Mouse (Mus musculus): ENCODE data around the gene Fzd7. TPM values are rescaled to one million over a fixed set of nuclear protein-coding genes. Genes with fewer than 3 reads are reported as not detected.
A peak's percentile ranks its signal among the peaks of the same experiment; 100 is the strongest.

The Fzd7 gene
- polyA plus RNA-seq, 1 experiment from 2014 or later = 10.8 TPM

DNA sequence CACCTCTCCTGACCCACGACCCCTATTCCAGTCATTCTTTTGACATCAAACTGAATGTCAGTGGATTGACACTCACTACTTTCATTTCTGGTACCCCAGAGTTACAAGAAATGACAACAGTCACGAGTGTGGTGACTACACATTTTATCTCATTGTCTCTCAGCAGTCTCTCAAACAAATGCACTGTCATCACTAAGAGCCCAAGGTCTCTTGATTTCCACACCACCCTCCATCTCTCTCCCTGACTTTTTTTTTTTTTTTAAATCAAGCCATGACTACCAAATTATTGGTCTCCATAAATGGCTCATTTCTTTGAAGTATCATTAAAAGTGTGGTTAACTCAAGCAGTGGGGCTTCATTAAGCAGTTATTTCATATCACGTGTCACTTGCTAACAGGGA lies 17.1 kb downstream of the Fzd7 start:
- Histone ChIP-seq H3K27ac (ENCODE audit: low read depth) (no peak overlapping the region), H3K4me3 (ENCODE audit: low read depth, low read length) (no peak overlapping the region), H3K4me1 (replicated peaks; ENCODE audit: control insufficient read depth, insufficient read depth, low read length) (no peaks in the 10 kb centered on the region), H3K4me2 (ENCODE audit: low read length) (no peak overlapping the region), H3K27me3 (replicated peaks; ENCODE audit: control insufficient read depth, insufficient read depth, low read length) (no peaks in the 10 kb centered on the region), H3K9ac (ENCODE audit: low read length) (no peak overlapping the region), H3K9me3 (ENCODE audit: control insufficient read depth, low read length) (no peaks in the 10 kb centered on the region), H3K36me3 (ENCODE audit: control insufficient read depth, insufficient read depth, low read length) (no peaks in the 10 kb centered on the region)
- ATAC-seq (replicated peaks; ENCODE audit: low FRiP score, low TSS enrichment, low read depth) (no peak), DNase-seq (ENCODE audit: low spot score) (no peak)
- 83% methylated on average over 3 of the region's 3 CpGs for WGBS

DNA sequence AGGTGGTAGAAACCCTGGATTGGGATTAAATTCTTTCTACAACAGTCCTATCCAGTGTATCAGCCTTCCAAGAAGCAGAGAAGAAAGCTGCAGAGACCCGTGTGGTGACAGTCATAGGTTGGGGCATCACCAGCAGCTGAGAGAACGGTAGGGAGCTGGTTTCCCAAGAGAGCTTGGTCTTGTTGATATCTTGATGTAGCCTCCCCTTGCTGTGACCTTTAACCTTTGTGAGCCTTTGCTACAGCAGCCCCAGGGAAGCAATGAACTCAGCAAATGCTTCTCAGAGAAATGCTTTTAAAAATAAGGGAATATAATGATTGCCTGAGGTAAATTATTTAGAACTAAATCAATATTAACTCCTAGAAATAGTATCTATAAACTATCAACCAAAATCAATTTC lies 20.1 kb downstream of the Fzd7 start:
- 58% methylated on average over 2 of the region's 2 CpGs for WGBS
- no peaks in the 10 kb centered on the region for H3K36me3 ChIP-seq (ENCODE audit: control insufficient read depth, insufficient read depth, low read length)

DNA sequence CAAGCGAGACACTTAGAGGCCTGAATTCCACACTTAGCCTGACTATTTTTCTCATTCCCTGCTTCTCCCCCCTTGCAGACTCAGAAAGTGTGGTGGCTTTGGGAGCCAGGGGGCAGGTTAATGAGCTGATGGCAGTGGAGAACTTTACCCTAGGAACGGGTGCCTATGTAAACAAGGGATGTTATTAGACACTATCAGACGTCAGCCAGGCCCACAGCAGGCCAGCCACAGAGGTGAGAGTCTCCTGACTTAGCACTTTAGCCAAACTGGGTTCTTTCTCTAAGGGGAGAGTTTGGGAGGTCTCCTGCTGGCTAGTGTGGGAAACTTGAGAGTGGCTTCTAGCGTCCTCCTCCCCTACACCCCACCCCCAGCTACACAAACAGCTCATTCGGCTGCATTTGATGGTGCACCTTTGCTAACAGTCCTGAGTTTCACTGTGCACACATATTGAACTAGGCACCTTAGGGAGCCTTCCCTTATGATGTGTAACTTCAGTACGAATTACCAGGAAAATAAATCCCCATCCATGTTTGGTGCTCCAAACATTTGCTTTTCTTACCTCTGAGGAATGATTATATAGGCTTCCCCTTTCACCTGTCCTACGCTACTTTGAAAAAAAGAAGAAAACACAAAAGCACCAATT lies 21.6 kb downstream of the Fzd7 start:
- Histone ChIP-seq H3K4me1 (replicated peaks; ENCODE audit: control insufficient read depth, insufficient read depth, low read length) (no peaks in the 10 kb centered on the region), H3K9ac (ENCODE audit: low read length) (no peak overlapping the region), H3K4me2 (ENCODE audit: low read length) (no peak overlapping the region), H3K4me3 (ENCODE audit: low read depth, low read length) (no peak overlapping the region), H3K27ac (ENCODE audit: low read depth) (no peak overlapping the region), H3K36me3 (ENCODE audit: control insufficient read depth, insufficient read depth, low read length) (no peaks in the 10 kb centered on the region), H3K27me3 (replicated peaks; ENCODE audit: control insufficient read depth, insufficient read depth, low read length) (no peaks in the 10 kb centered on the region), H3K9me3 (ENCODE audit: control insufficient read depth, low read length) (no peaks in the 10 kb centered on the region)
- no peak for ATAC-seq (replicated peaks; ENCODE audit: low FRiP score, low TSS enrichment, low read depth)
- DNase-seq (ENCODE audit: low spot score) = no peak
- 43% methylated on average over 7 of the region's 7 CpGs for WGBS

More for the DNA sequence above, 20.1 kb downstream of the Fzd7 start:
- Histone ChIP-seq H3K27me3 (replicated peaks; ENCODE audit: control insufficient read depth, insufficient read depth, low read length) (no peaks in the 10 kb centered on the region), H3K9me3 (ENCODE audit: control insufficient read depth, low read length) (no peaks in the 10 kb centered on the region), H3K4me1 (replicated peaks; ENCODE audit: control insufficient read depth, insufficient read depth, low read length) (no peaks in the 10 kb centered on the region), H3K9ac (ENCODE audit: low read length) (no peak overlapping the region), H3K27ac (ENCODE audit: low read depth) (no peak overlapping the region), H3K4me2 (ENCODE audit: low read length) (no peak overlapping the region), H3K4me3 (ENCODE audit: low read depth, low read length) (no peak overlapping the region)
- no peak for DNase-seq (ENCODE audit: low spot score)
- no peak for ATAC-seq (replicated peaks; ENCODE audit: low FRiP score, low TSS enrichment, low read depth)

DNA sequence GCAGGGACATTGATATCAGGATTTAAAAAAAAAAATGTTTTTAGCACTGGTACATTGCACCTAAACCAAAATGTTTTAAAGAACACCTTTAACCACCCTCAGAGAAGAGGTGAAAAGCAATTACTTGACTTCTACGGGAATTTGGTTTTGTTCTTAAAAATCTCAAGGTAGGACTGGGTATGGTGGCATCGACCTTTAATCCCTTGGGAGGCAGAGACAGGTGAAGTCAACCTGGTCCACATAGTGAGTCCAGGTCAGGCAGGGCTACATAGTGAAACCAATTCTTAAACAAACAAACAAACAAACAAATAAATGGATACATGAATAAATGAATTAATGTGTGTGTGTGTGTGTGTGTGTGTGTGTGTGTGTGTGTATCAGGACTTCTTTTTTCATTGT lies 22.1 kb downstream of the Fzd7 start:
- DNase-seq (ENCODE audit: low spot score) (no peak), ATAC-seq (replicated peaks; ENCODE audit: low FRiP score, low TSS enrichment, low read depth) (no peak)
- Histone ChIP-seq H3K4me3 (ENCODE audit: low read depth, low read length) (no peak overlapping the region), H3K9ac (ENCODE audit: low read length) (no peak overlapping the region), H3K36me3 (ENCODE audit: control insufficient read depth, insufficient read depth, low read length) (no peaks in the 10 kb centered on the region), H3K27me3 (replicated peaks; ENCODE audit: control insufficient read depth, insufficient read depth, low read length) (no peaks in the 10 kb centered on the region), H3K4me1 (replicated peaks; ENCODE audit: control insufficient read depth, insufficient read depth, low read length) (no peaks in the 10 kb centered on the region), H3K27ac (ENCODE audit: low read depth) (no peak overlapping the region), H3K9me3 (ENCODE audit: control insufficient read depth, low read length) (no peaks in the 10 kb centered on the region), H3K4me2 (ENCODE audit: low read length) (no peak overlapping the region)
- 82% methylated on average over 2 of the region's 2 CpGs for WGBS

DNA sequence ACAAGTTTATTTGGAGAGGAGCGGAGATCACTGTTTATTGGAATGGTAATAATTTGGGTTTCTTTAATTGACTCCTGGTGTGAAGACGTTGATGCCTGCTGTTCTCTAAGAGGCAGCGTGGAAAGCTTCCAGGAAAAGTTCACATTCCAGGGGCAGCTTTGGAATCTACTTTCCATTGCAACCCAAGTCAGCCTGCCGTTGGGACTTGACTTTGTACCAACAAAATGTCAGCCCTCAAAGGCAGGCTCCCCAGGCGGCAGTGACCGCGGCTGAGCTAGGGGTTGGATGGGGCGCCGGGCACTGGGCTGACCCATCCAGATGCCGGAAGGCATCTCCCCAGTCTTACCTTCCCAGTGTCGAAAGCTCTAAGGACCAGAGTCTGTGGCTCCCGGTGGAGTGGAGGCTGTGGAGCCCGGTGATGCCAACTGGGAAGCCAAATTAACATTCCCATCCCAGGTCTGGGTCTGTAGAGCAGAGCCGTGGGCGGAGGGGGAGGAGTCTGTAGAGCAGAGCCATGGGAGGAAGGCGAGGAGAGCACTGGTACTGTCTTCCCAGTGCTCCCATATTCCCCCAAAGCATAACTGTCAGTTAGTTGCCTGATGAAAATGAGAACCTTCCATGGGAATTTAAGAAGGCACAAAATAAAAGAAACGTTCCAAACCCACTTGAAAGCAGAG lies 26.4 kb downstream of the Fzd7 start:
- no peak overlapping the region for H3K9ac ChIP-seq (ENCODE audit: low read length)
- H3K4me1 ChIP-seq (replicated peaks; ENCODE audit: control insufficient read depth, insufficient read depth, low read length) = no peaks in the 10 kb centered on the region
- H3K4me3 ChIP-seq (ENCODE audit: low read depth, low read length) = no peak overlapping the region
- no peak overlapping the region for H3K4me2 ChIP-seq (ENCODE audit: low read length)
- no peak overlapping the region for H3K27ac ChIP-seq (ENCODE audit: low read depth)
- H3K27me3 ChIP-seq (replicated peaks; ENCODE audit: control insufficient read depth, insufficient read depth, low read length) = no peaks in the 10 kb centered on the region
- H3K9me3 ChIP-seq (ENCODE audit: control insufficient read depth, low read length) = no peaks in the 10 kb centered on the region
- H3K36me3 ChIP-seq (ENCODE audit: control insufficient read depth, insufficient read depth, low read length) = no peaks in the 10 kb centered on the region
- ATAC-seq (replicated peaks; ENCODE audit: low FRiP score, low TSS enrichment, low read depth) (no peak), DNase-seq (ENCODE audit: low spot score) (no peak)
- 43% methylated on average over 17 of the region's 17 CpGs for whole genome bisulfite sequencing

DNA sequence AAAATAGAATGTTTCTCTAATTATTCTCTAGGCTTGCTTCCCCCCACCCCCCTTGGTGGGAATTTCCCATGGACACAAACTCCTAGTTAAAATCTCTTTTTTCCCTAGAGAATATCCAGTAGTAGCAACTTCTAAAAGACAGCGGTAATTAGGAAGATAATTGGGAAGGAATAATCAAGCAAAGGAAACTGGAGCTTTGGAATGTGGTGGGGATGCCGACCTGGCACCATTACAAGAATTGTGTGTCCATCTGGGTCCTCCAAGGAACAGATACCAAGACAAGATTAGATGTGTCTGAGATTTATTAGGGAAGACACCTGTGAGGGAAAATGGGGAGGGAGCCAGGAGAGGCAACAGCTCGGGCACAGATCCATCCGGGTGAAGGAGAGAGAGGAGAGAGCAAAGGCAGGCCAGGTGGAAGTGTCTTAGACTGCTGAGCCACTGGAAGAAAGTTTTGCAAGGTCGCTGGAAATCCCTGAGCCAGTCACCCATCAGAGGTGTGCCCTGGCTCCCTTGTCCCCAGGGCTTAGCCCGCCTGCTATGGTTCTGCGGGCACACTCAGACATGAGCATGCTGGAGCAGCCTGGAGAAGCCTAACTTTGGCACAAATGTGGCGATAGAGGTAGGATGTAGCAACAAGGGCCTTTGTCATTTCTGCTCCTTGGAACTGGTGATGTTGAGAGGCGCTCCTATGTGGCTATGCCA lies 29.5 kb downstream of the Fzd7 start:
- no peaks in the 10 kb centered on the region for H3K36me3 ChIP-seq (ENCODE audit: control insufficient read depth, insufficient read depth, low read length)
- 69% methylated on average over 9 of the region's 9 CpGs for WGBS
- no peak overlapping the region for H3K4me3 ChIP-seq (ENCODE audit: low read depth, low read length)
- no peak overlapping the region for H3K27ac ChIP-seq (ENCODE audit: low read depth)
- no peak overlapping the region for H3K9ac ChIP-seq (ENCODE audit: low read length)
- H3K4me1 ChIP-seq (replicated peaks; ENCODE audit: control insufficient read depth, insufficient read depth, low read length) = peaks cover 3% of the 10 kb centered on the region
- no peak overlapping the region for H3K4me2 ChIP-seq (ENCODE audit: low read length)
- no peak for ATAC-seq (replicated peaks; ENCODE audit: low FRiP score, low TSS enrichment, low read depth)
- H3K27me3 ChIP-seq (replicated peaks; ENCODE audit: control insufficient read depth, insufficient read depth, low read length) = no peaks in the 10 kb centered on the region
- no peaks in the 10 kb centered on the region for H3K9me3 ChIP-seq (ENCODE audit: control insufficient read depth, low read length)
- no peak for DNase-seq (ENCODE audit: low spot score)

DNA sequence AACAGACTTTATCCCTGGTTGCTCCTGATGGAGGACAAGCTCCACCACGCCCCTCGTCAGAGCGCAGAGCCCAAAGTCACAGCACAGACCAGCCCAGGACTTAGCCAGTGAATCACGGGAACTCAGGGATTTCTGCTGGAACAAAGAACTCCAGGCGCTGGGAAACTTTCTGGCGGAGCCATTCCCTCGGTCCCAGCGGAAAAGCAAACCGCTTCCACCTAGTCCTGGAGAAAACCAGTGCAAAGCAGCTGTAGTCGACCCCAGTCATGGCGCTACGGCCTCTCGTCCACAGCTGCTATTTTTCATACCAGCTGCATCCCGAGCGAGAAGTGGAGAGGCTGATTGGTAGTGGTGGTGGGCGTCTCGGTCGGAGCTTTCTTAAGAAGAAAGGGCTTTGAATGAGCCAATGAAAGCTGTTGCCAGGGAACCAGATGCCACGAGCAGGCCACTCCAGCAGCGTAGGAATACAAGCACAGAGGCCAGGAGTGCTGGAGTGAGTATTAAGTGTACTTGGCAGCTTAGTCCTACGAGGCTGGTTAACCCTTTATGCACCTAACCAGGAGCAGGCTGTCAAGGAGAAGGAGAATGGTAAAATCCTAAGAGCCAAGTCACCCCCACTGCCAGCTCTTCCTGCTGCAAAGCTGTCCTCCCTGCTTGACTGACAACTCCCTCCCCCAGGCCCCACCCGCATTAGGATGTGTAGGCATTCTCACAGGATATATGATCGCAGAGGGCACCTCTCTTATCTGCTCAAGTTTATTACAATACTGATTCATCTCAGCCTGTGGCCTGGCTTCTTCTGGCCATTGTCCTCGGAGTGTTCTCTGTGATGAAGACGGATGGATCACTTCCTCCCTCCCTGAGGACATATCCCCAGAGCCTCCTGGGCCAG lies 34.0 kb downstream of the Fzd7 start, which contains the start of gene Gm973:
TSS of gene Gm973 (plus strand) at position 239 of the 892 bp plus-strand sequence.
- Histone ChIP-seq H3K27ac (ENCODE audit: low read depth) (peak within 1 kb of the TSS; percentile 85), H3K9me3 (ENCODE audit: control insufficient read depth, low read length) (no peaks in the 10 kb centered on the region), H3K4me2 (ENCODE audit: low read length) (peak within 1 kb of the TSS; percentile 56), H3K4me1 (replicated peaks; ENCODE audit: control insufficient read depth, insufficient read depth, low read length) (peaks cover 23% of the 10 kb centered on the region), H3K36me3 (ENCODE audit: control insufficient read depth, insufficient read depth, low read length) (no peaks in the 10 kb centered on the region), H3K27me3 (replicated peaks; ENCODE audit: control insufficient read depth, insufficient read depth, low read length) (no peaks in the 10 kb centered on the region), H3K9ac (ENCODE audit: low read length) (peak within 1 kb of the TSS; percentile 50), H3K4me3 (ENCODE audit: low read depth, low read length) (peak within 1 kb of the TSS; percentile 31)
- ATAC-seq (replicated peaks; ENCODE audit: low FRiP score, low TSS enrichment, low read depth) (peak; percentile 77), DNase-seq (ENCODE audit: low spot score) (peak; percentile 75)
- 5% methylated on average over 25 of the region's 25 CpGs for WGBS

DNA sequence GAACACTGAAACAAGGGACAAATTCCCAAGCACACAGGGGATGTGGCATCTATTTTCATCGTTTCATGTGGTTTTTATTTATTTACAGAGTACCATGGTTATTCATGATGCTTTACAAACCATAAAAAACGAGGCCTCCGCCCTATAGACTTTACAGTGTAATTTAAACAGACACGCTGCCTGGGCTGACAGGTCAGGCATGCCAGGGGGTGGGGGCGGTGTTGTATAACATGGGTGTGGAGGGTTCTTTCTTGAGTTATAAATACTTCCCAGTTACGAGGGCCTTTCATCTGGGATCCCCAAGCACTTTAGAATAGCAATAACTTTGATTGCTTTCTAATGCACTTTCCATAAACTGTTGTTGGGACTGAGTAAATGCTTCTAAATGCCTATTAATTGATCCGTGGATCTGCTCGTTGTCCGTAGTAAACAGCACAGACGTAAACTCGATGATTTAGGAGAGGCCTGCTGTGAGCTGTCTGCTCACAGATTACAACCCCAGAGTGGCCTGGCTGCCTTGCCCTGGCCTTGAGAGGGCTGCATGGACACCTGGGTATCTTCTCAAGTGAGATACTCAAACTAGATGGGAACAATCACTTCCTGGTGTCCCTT lies 38.1 kb downstream of the Fzd7 start:
- H3K4me3 ChIP-seq (ENCODE audit: low read depth, low read length) = no peak overlapping the region

More for the DNA sequence above, 38.1 kb downstream of the Fzd7 start:
- Histone ChIP-seq H3K9ac (ENCODE audit: low read length) (no peak overlapping the region), H3K27ac (ENCODE audit: low read depth) (no peak overlapping the region), H3K27me3 (replicated peaks; ENCODE audit: control insufficient read depth, insufficient read depth, low read length) (no peaks in the 10 kb centered on the region), H3K4me1 (replicated peaks; ENCODE audit: control insufficient read depth, insufficient read depth, low read length) (peaks cover 23% of the 10 kb centered on the region), H3K9me3 (ENCODE audit: control insufficient read depth, low read length) (no peaks in the 10 kb centered on the region), H3K4me2 (ENCODE audit: low read length) (no peak overlapping the region), H3K36me3 (ENCODE audit: control insufficient read depth, insufficient read depth, low read length) (no peaks in the 10 kb centered on the region)
- ATAC-seq (replicated peaks; ENCODE audit: low FRiP score, low TSS enrichment, low read depth) (peak; percentile 62; the same call in 1 of the 2 replicates), DNase-seq (ENCODE audit: low spot score) (peak; percentile 66)
- WGBS = 18% methylated on average over 11 of the region's 11 CpGs

All from intestine, embryonic 14.5 days (tissue).